Mouse (Mus musculus) liver, adult (tissue): Measurements from ENCODE around the gene Fah.

ENCODE experiments used
- GATA4 ChIP-seq: IDR thresholded peaks from 2 replicates; pipeline ENCODE4 v1.6.1; 2014; ENCODE audit warnings: mild to moderate bottlenecking, low read length; ENCODE audit not compliant: insufficient replicate concordance

The Fah gene

GRCm38 (mm10) chr7:84606293-84606749 is at the start of gene Fah:
Fah (minus strand) TSS chr7:84606722.
- TF ChIP-seq GATA4 = no peak

GRCm38 (mm10) chr7:84652740-84653139 is 46.2 kb upstream of the Fah start:
- TF ChIP-seq GATA4 = no peak

- TF ChIP-seq GATA4 = no peak
Measured at GRCm38 (mm10) chr7:84651987-84652321, 45.4 kb upstream of the Fah start.

GRCm38 (mm10) chr7:84651303-84651986 is 44.9 kb upstream of the Fah start:
- no peak for TF ChIP-seq GATA4

GRCm38 (mm10) chr7:84649016-84649415 is 42.5 kb upstream of the Fah start:
- TF ChIP-seq GATA4 = no peak

- no peak for TF ChIP-seq GATA4
Measured at GRCm38 (mm10) chr7:84646256-84646655, 39.7 kb upstream of the Fah start.

- TF ChIP-seq GATA4 = no peak
Measured at GRCm38 (mm10) chr7:84643270-84643998, 36.9 kb upstream of the Fah start.

- TF ChIP-seq GATA4 = no peak
Measured at GRCm38 (mm10) chr7:84642159-84642928, 35.8 kb upstream of the Fah start.

- TF ChIP-seq GATA4 = no peak
Measured at GRCm38 (mm10) chr7:84636939-84637338, 30.4 kb upstream of the Fah start.

- no peak for TF ChIP-seq GATA4
Measured at GRCm38 (mm10) chr7:84631878-84632277, 25.4 kb upstream of the Fah start.

GRCm38 (mm10) chr7:84623718-84624117 is 17.2 kb upstream of the Fah start:
- no peak for TF ChIP-seq GATA4

GRCm38 (mm10) chr7:84620956-84621355 is 14.4 kb upstream of the Fah start:
- no peak for TF ChIP-seq GATA4

GRCm38 (mm10) chr7:84618951-84619350 is 12.4 kb upstream of the Fah start:
- no peak for TF ChIP-seq GATA4

- no peak for TF ChIP-seq GATA4
Measured at GRCm38 (mm10) chr7:84612445-84612844, 5.9 kb upstream of the Fah start.

GRCm38 (mm10) chr7:84611609-84612008 is 5.1 kb upstream of the Fah start:
- TF ChIP-seq GATA4 = no peak

- no peak for TF ChIP-seq GATA4
Measured at GRCm38 (mm10) chr7:84605704-84606292, 724 bp downstream of the Fah start.

GRCm38 (mm10) chr7:84605033-84605687 is 1.4 kb downstream of the Fah start:
- no peak for TF ChIP-seq GATA4
